ENCODE assay signal across 11 mouse cellular contexts in genomic region chr12:81971042-81971883, GRCm38 (mm10).
A peak's percentile ranks its signal among the peaks of the same experiment; 100 is the strongest.
DNase-seq lines count a peak whose midpoint lies in the region; TF ChIP-seq lines count a peak whose summit lies in the region.
"Had no signal": no experiment of that assay in that cellular context is flagged by ENCODE, and none has a peak within 500 bp of the region (broad histone marks: within the 10 kb centered on the region; RNA-seq: fewer than 3 reads in every experiment).

No protein-coding gene starts in this region.

- no peak for DNase-seq in gastrocnemius, adult 2 months
- DNase-seq in gastrocnemius, postnatal 10 days = no peak
- DNase-seq in 3T3-L1 (ENCODE audit: low read depth, low spot score) = peak; percentile 58
- DNase-seq in fibroblast of lung, adult 2 months (ENCODE audit: low read depth) = peak; percentile 5
- DNase-seq in naive thymus-derived CD4-positive, alpha-beta T cell, adult 2 months (ENCODE audit: low read depth) = peak; percentile 69
- no peak for DNase-seq in urinary bladder, postnatal 36 days (ENCODE audit: low spot score in 2 of 2)
- no peak for DNase-seq in gastrocnemius, postnatal 4 days (ENCODE audit: low spot score in 2 of 2)
- no peak for DNase-seq in kidney, postnatal 10 days
- DNase-seq: kidney, adult 9 months had no signal

- no peak for TF ChIP-seq CTCF in gastrocnemius, adult 2 months (IDR thresholded peaks at IDR 0.05)

- peak overlapping the region; percentile 32 for H3K27ac ChIP-seq in gastrocnemius, adult 2 months
- H3K27ac ChIP-seq: embryonic facial prominence, embryonic 13.5 days; midbrain, embryonic 12.5 days had no signal

- intact Hi-C loops in gastrocnemius, adult 2 months (cut with DNase I) = no loop called here

- H3K4me3 ChIP-seq in gastrocnemius, adult 2 months = no peak overlapping the region; the same call in 1 of the 2 replicates
- H3K4me3 ChIP-seq: embryonic facial prominence, embryonic 13.5 days; midbrain, embryonic 12.5 days had no signal

Comparison
In these comparisons a context has a peak if more than half of its experiments do, and no peak if none do; other contexts are left out.
1. DNase-seq: peak in 3T3-L1 (single experiment), fibroblast of lung, adult 2 months (single experiment) and naive thymus-derived CD4-positive, alpha-beta T cell, adult 2 months (single experiment); none in gastrocnemius, adult 2 months (single experiment), gastrocnemius, postnatal 10 days (single experiment), urinary bladder, postnatal 36 days (0 of 2), gastrocnemius, postnatal 4 days (0 of 2) and kidney, postnatal 10 days (single experiment).